Mouse (Mus musculus) spleen, adult 2 months (tissue): ENCODE data around the gene Ly6f.

ENCODE experiments used
- CTCF ChIP-seq: fragments of 200-500 bp; IDR thresholded peaks from 2 replicates; pipeline ENCODE4 v1.5.1; 2011; ENCODE audit warnings: mild to moderate bottlenecking, inconsistent platforms; ENCODE audit not compliant: insufficient read depth, insufficient read length, insufficient replicate concordance; ENCODE audit errors: extremely low read depth
- POLR2A ChIP-seq: fragments of 200-500 bp; IDR thresholded peaks from 2 replicates; pipeline ENCODE4 v1.6.1; 2011; ENCODE audit warnings: low read depth, low read length, inconsistent platforms

GRCm38 (mm10) chr15:75270691-75271362, 2.6 kb downstream of the Ly6f start:
- no peak for TF ChIP-seq CTCF
- TF ChIP-seq POLR2A: no peak
